Mouse (Mus musculus): ENCODE measurements around the gene 2900026A02Rik. TPM values are rescaled to one million over a fixed set of nuclear protein-coding genes. Genes with fewer than 3 reads are reported as not detected.

2900026A02Rik gene
- total RNA-seq, 4 experiments from 2014 or later, result 13.5 to 20.0 (median 15.7) TPM

DNA sequence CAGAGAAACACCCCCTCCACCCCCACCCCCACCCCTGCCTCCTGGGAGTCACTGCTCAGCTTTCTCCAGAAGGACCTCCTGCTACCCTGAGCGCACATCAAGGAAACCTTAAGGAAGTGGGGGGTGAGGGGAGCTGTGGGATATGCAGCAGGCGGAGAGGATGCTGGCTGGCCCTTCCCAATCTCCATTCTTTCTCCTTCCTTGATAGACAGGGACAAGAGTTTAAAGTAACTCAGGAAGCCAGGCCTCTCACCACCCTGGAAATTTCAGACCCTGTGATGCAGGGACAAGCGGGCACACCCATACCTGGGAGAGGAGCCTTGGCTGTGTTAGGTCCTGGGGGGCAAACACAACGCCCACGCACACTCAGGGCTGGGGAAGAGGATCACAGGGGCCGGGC is 10.7 kb downstream of the 2900026A02Rik start:
- DNase-seq, result no peak

DNA sequence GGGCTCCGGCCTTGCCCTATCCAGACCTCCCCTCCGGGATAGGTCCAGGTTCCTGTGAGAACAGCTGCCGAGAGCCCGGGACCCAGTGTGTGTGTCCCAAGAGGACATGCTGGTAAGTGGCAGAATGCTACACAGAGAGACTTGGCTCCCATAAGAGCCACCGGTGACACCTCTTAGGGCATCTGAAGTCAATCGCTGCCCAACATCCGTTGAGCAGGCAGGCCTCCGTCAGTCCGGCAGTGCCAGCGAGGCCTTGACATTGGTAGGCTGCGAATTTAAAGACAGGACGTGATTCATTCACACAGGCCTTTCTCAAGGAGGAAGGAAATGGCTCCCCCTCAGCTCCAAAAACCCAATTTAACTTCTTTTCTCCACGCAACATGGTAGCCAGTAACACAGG is 11.1 kb downstream of the 2900026A02Rik start:
- no peak for DNase-seq

DNA sequence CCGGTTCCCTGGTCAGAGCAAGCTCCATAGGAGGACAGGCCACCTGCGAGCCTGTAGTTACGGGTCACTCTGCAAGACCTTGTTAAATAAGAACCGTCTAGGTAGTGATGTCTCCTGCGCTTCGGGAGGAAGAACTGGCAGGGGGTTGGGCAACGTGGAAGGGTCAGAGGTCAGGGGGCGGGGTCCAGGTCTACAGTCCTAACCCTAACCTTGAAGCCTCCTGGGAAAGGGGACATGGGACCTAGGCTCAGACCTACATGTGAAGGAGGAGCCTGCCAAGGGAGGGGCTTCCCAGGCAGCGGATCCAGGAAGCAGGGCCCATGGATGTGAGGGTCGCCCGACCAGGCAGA is 11.7 kb downstream of the 2900026A02Rik start:
- no peak for DNase-seq

DNA sequence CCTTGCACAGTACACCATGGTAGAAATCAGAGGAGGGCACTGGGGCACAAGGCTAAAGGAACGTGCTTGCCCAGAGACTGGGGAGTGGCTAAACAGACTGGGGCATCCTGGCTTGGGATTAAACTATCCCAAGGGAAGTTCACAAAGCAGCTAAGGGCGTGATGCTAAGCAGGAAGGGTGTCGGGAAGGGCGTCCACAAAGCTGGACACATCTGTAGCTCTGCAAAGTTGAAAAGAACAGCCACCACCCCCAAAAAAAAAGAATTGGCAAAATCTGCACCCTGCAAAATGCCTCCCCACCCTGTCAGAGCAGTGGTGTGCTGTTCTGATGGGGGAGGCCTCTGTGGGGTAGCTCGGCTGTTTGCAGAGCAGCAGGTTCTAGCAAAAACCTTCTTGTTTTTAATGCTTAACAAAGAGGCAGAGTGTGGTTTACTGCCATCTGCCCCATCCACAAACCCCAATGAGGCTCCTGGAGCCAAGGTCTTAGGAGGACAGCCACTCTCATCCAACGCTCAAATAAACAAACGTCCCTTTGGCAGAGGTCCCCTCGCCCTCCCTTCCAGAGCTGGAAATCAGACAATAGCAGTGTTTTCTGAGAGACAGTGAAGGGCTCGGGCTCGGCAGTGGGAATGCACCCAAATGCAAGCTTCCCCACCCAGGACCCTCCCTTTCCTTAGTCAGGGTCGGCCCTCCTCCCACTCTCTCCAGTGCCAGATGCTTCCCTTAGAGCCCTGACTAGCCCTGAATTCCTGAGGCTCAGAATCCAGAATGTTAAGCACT is 12.2 kb downstream of the 2900026A02Rik start:
- DNase-seq, result no peak

DNA sequence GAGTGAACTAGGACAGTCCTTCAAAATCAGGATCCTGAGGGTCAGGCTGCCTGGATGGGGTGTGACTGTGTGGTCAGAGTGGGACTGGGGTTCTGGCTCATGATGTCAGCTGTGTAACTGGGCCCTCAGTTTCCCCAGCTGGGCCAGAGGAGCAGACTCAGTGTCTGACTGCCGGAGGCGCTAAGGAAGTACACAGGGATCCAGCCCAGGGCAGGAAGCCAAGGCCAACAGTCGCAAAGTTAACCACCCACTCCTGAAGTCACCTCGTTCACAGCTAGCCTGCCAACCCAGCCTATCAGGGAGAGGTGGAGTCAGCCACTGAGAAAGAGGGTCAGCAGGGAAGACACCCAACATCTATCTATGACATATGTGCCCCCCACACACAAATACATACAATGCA is 13.0 kb downstream of the 2900026A02Rik start:
- DNase-seq, result no peak

DNA sequence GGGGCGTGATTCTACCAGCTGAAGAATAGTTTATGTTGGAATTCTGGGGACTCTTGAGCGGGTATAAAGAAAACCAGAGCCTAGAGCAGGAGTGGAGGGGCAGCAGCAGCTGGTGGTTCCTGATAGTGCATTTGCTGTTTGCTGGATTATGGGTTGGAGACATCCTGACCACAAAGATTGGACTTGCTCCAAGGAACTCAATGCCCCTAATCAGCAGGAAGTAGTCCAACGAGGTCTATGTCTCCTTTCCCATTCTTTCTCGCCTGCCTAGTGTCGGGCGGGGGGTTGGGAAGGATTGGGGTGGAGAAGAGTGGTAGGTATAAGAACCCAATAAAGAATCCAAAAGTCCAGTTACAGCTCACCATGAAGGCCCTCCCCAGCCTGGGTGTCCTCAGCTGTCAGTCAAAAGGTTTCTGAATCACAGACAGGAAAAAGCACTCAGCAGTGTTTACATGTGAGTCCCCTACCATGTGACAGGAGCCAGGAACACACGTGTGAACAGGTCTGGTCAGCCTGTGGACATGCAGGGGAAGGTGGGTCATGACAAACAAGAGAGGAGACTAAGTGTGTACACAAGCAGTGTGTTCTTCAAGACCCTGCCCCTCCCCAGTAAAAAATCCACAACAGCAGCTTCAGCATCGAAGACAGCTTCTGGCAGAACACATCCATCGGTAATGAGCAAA is 14.2 kb downstream of the 2900026A02Rik start:
- DNase-seq, result no peak

DNA sequence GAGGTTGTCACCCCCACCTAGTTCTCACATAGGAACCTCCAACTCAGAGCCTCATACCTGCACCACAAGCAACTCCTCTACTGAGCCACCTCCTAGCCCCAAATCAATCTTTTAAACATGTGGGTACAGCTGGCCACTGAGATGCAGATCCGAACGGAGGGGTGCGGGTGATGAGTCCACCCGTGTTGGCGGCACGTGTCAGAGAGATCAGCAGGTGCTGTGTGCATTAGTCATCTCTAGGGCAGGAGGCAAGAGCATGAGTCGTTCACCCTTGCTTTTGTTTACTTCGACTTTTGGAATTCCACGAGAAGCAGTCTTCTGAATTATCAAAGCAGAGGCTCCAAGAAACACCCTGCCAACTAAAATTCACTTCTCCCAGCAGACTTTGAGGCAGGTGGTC is 16.8 kb downstream of the 2900026A02Rik start:
- no peak for DNase-seq

DNA sequence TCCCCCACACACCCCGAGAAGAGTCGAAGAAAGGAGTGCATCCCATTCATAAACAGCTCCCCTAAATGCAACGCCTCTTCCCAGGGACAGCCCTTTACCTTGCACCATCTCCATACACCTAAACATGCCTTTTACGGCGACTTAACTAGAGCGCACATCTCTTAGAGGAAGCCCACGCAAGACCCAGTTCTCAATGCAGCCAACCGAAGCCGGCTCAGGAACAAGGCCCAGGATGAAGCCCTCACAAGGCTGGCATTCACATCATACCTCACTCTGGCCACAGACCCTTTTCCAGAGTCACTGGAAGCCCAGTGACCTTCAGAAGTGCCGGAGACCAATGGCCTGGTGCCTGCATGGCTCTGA is 21.3 kb downstream of the 2900026A02Rik start:
- no peak for DNase-seq

DNA sequence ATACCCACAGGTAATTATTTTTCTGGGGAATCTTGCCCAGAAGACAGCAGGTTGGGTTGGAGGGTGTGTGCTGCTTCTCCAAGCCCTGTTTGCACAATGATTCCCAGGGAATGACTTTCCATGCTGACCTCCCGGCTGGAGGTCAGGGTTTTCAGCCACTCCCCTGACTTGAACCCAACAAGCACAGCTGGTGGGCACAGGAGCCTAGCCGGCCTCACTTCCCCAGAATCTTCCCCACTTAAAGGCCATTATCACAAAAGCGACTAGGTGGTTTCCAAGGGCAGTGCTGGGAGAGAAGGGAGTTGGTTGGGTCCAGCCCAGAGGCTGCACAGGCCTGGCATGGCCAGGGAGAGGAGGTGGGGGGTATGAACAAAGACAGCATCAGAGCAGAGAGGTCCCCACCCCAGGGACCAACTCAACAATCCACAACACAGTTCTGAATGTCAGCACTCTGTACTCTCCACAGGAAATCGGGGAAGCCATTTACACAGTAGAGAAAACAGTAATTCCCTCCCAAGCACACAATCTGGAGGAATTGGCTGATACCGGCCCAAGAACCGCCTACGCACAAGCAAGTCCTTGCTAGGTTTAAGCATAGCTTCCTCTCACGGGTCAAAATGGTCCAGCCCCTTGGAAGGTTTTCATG is 21.8 kb downstream of the 2900026A02Rik start:
- DNase-seq, result no peak

DNA sequence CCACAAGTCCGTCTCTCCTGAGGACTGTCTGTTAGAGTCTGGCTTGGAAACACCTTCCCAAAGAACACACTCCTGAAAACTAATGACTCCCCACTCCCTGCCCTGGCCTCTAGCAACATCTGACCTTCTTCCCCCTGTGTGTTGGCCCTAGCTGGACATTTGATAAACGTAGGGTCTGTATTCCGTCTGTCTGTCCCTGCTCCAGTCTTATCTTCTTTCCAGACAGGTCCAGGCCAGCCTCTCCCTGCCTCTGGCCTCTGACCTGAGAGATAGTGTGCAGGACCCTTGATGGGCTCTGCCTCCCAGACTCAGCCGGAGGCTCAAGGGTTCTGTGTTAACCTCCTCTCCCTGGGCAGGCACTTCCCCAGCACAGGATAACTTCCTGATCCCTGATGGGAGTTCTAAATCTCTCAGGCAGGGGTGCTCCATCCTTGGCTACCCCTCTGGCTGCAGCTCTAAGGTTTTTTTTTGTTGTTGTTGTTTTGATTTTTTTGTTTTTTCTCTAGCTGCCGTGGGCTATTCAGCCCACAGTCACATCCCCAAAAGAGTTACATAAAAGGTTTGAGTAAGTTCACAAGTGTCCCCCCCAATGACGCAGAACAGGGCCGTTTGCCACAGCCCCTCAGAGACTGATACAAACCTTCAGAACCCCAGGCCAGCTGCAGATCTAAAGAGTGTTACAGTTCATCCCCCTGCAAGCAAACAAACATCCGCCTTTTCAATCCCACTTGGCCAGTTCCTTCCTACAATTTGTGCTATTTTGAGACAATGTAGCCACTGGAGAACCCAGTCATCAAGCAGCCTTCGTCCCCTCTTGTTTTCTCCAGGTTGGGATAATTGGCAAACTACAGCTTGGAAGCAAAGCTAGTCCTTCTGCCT is 23.9 kb downstream of the 2900026A02Rik start:
- DNase-seq, result no peak

DNA sequence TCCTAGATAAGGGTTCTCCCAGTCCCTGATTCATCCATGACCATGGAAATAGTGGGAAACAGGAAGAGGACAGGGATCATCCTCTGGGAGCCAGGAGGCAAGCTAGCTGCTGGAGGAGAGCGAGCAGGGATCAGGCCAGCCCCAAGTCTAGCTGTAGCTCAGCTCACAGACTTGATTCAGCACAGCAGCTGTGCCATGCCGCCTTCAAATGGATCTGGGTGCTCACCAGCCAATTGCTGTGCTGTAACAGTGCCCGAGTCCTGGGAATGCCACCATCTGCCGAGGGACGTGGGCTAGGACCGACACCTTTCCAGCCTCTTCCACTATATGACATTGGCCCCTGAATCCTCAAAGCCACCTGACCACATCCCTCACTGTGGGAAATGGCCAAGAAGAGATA is 25.1 kb downstream of the 2900026A02Rik start:
- DNase-seq, result no peak

DNA sequence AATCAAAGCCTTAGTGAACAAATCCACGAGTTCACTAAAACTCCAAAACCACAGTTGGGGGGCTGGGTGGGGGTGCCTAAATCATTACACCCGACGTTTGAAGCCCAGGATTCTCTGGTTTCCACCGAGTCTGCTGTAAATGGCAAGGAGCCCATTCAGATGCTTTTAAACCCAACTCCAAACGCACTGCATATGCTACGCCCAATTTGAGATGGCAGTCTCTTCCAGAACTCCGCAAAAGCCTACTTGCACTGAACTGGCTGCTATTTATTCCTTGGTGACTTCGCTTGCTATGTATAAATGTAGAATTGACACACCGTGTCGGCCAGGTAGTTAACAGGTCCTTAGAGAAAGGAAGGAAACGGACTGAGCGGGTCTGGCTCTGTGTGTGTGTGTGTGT is 25.6 kb downstream of the 2900026A02Rik start:
- DNase-seq, result no peak

DNA sequence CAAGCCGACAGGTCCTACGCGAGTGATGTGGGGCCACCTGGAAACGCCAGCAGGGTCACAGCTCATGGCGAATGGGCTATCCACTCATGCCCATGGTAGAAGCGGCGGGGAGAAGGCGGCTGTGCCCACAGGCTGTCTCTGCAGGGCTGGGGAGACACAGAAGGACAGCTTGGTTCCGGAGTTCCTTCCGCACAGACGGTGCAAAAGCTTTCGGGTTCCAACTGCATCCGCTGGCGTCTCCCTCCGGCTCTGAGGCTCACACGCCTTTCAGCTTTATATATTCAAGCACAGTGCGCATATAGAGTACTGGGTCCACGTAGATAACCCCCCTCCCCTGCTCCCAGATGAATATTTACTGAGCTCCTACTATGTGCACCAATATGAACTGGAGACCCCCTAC is 27.3 kb downstream of the 2900026A02Rik start:
- DNase-seq, result no peak

DNA sequence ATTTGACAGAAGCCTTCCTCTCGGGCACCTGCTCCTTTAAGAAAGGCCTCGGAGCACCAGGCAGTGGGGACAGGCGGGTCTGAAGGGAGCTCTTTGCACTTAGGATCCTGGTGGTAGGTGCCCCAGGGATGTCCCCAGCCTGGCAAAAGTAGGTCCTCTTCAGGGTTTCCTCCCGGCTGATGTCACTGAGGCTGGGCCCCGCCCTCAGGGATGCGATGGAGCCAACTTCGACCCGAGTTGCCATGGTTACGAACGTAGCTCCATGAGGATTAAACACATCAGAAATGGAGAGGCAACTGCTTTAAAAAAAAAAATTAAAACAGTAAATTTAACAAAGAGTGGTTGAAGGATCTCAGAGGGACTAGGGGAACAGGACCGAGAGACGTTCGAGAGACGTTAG is 29.1 kb downstream of the 2900026A02Rik start:
- no peak for DNase-seq

DNA sequence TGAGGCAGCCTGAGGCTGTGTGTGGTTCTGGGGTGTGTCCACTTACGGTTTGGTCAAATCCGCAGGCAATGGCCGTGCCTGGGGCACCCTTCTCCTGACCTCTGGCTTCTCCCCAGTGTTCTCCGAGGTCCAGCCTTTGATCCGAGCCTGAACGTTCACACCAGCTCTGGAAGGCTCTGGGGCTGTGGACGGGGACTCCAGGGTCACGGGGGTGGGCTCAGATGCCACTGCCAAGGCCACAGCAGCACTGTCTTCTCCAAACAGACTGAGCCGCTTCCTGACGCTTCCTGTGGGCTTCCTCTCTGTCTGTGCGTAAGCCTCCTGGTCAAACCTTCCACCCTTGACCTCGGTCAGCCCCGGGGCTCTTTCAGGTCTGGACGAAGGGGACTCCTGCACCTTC is 30.5 kb downstream of the 2900026A02Rik start:
- DNase-seq, result no peak

DNA sequence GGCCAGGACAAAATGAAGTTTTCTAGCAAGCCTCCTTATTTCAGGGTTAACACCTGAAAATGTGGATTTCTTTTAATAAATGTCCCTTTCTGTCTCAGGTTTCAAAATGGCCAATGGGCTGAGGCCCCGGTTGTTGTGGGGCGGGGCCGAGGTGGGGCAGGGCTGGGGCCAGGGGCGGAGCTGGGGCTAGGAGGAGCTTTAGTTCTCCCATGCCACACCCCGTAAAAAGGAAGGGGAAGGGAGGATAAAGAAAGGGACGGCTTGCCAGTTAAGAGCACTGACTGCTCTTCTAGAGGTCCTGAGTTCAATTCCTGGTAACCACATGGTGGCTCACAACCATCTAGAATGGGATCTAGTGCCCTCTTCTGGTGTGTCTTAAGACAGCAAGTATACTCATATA is 39.6 kb downstream of the 2900026A02Rik start:
- no peak for DNase-seq

DNA sequence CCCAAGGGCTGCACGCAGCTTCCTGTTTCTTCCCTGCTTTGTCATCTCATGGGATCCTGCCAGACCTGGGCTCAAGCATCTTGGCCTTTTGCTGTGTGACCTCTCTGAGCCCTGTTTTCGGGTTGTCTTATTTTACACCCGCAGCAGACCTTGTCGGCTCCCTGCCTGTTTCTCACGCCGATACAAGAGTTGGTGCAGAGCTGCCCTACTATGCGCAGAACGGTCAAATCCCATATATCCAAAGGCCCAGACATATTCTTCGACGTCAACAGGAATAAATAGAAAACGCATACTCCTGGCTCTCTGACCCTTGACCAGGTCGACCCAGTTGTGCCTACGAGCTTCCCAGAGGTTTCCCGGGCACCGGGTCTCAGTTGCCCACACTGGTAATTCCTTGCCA is 40.3 kb downstream of the 2900026A02Rik start:
- no peak for DNase-seq

DNA sequence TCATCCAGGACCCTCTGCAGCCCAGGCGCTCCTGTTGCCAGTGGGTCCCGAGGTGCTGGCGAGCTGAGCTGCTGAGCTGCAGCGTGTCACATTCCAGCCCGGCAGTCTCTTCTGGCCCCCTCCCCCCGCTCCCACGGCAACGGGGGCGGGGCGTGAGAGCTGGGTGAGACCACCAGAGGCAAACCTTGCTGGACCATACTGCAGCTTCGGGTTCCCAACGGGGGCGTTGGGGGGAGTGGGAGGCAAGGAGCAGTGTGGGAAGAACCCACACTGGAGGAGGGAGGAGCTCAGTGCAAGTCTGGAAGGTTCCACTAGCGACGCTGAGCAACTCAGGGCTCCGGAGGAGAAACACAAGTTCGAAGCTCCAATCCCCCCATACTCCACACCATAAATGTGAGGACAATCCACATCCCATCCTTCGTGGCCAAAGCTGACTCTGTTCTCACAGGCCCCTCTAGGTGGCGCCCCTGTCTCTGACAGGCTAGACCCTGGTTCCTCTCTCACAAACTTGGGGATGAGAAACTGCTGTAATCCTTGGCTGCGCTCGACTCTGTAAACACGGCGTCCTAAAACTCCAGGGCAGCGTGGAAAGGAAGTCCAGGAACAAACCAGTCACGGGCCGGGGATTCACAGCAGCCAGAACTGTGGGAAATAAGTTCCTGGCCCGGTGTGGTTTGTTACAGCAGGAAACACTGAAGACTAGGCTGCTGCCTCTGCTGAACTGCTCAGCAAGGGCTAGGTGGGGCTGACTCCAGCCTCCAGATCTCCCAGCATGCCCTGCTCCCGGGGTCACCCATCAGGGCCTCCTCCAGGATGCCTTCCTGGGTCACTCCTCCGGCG is 41.0 kb downstream of the 2900026A02Rik start:
- DNase-seq, result peak; percentile 78

DNA sequence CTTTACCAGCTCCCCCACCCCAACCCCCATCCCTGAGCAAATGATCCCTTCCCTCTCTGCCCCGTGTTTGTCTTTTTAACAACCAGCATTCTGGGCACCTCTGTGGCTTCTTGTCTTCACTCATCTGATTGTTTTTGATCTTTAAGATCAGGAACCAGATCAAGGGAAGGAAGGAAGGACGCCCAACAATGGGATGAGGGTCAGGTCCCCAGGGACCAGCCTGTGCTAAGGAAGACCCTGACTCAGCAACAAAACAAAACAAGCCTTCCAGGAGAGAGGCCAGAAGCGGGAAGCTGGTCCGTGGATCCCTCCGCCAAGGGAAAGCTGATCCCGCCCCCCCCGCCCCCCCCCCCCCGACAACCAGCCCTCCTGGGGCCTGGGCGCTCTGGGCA is 41.6 kb downstream of the 2900026A02Rik start:
- no peak for DNase-seq

DNA sequence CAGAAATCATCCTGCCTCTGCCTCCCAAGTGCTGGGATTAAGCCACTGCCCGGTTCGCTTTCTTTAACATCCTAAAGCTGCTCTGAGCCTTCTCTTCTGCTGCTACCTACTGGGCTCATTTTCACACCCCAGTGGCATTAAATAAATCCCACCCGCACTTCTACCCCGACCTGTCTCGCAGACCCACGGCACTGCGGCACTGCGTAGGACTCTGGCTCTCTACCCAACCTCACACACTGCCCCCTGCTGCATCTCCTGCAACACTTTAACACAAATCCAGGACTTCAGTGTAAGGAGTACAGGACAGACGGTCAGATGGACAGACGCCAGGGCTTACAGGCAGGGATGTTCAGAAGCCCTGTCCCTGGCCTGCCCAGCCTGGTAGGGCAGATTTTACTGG is 45.1 kb downstream of the 2900026A02Rik start:
- no peak for DNase-seq

DNA sequence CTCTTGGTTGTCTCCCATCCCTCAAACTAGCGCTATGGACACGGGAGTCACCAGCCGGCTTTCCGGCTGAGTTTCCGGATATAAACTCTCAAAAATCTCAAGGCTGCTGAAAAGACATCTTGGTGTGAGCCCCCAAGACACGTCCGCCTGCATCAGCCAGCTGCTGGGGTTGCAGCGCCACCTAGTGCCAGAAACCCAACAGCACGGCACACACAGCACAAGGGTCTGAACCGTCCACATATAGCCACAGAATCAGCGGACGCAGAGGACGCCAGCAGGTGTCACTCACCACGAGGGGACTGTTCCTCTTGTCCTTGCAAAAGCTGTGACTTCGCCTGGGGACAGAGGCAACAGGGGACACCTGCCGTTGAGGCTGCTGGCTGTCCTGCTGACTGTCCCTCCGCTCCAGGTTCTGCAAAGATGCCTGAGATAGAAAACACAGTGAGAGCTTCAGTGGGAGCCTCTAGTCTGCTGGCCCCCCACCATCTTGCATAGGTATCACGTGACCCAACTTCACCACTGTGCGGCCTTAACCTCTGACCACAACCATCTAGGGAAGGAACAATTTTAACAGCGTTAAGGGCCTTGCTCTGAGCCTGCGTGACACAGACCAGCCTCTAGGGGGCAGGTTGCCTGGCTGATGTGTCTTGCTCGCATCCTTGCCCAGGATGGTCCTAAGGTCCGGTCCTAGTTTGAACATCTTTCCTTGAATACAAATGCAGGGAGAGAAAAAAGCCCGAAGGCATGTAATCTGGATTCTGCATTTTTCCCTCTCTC is 45.9 kb downstream of the 2900026A02Rik start:
- DNase-seq, result no peak

Data from adrenal gland, adult 8-10 months (tissue).